In genomic region chr16:34199543-34199942, GRCm38 (mm10) we compare ENCODE assay signal across 23 mouse cellular contexts.
"Had no signal": no experiment of that assay in that cellular context is flagged by ENCODE, and none has a peak within 500 bp of the region (broad histone marks: within the 10 kb centered on the region; RNA-seq: fewer than 3 reads in every experiment).

No protein-coding gene starts in this region.

- ATAC-seq: inflammation-experienced regulatory T-cells, adult 6 months; intestine, embryonic 16.5 days; liver, embryonic 12.5 days; midbrain, embryonic 13.5 days; midbrain, embryonic 16.5 days had no signal

- H3K27ac ChIP-seq: kidney, postnatal 0 days; liver, embryonic 12.5 days; liver, embryonic 15.5 days; lung, embryonic 15.5 days; midbrain, embryonic 13.5 days; neural tube, embryonic 13.5 days; stomach, postnatal 0 days had no signal

- H3K4me2 ChIP-seq: liver, embryonic 12.5 days; liver, embryonic 15.5 days; lung, embryonic 15.5 days; midbrain, embryonic 13.5 days; neural tube, embryonic 13.5 days had no signal

- H3K9ac ChIP-seq: liver, embryonic 12.5 days; liver, embryonic 15.5 days; lung, embryonic 15.5 days; midbrain, embryonic 13.5 days; neural tube, embryonic 13.5 days had no signal

- H3K4me3 ChIP-seq: liver, embryonic 12.5 days; liver, embryonic 15.5 days; lung, embryonic 15.5 days; megakaryocyte, embryonic 14.5 days; midbrain, embryonic 10.5 days; midbrain, embryonic 13.5 days; myocyte; neural tube, embryonic 13.5 days had no signal

- H3K4me1 ChIP-seq: liver, embryonic 12.5 days; liver, embryonic 15.5 days; lung, embryonic 15.5 days; megakaryocyte, embryonic 14.5 days had no signal

- H3K9me3 ChIP-seq: liver, embryonic 12.5 days; liver, embryonic 15.5 days; lung, embryonic 15.5 days; megakaryocyte, embryonic 14.5 days; midbrain, embryonic 10.5 days; midbrain, embryonic 13.5 days; neural tube, embryonic 13.5 days had no signal

- DNase-seq: kidney, adult 18-20 months; kidney, adult 9 months; kidney, postnatal 25 days; liver; lung, adult 18-20 months; lung, postnatal 10 days; lung, postnatal 36 days; retina, postnatal 1 day; thymus, adult 2 months; thymus, postnatal 25 days had no signal

- H3K27me3 ChIP-seq: liver, embryonic 12.5 days; liver, embryonic 15.5 days; lung, embryonic 15.5 days; midbrain, embryonic 13.5 days; neural tube, embryonic 13.5 days had no signal

- H3K36me3 ChIP-seq: liver, embryonic 12.5 days; liver, embryonic 15.5 days had no signal
